Mouse (Mus musculus): ENCODE data around the gene Ccdc88b. TPM values are rescaled to one million over a fixed set of nuclear protein-coding genes. Genes with fewer than 3 reads are reported as not detected.

Gene Ccdc88b
- polyA plus RNA-seq, 1 experiment: 0.25 TPM

DNA sequence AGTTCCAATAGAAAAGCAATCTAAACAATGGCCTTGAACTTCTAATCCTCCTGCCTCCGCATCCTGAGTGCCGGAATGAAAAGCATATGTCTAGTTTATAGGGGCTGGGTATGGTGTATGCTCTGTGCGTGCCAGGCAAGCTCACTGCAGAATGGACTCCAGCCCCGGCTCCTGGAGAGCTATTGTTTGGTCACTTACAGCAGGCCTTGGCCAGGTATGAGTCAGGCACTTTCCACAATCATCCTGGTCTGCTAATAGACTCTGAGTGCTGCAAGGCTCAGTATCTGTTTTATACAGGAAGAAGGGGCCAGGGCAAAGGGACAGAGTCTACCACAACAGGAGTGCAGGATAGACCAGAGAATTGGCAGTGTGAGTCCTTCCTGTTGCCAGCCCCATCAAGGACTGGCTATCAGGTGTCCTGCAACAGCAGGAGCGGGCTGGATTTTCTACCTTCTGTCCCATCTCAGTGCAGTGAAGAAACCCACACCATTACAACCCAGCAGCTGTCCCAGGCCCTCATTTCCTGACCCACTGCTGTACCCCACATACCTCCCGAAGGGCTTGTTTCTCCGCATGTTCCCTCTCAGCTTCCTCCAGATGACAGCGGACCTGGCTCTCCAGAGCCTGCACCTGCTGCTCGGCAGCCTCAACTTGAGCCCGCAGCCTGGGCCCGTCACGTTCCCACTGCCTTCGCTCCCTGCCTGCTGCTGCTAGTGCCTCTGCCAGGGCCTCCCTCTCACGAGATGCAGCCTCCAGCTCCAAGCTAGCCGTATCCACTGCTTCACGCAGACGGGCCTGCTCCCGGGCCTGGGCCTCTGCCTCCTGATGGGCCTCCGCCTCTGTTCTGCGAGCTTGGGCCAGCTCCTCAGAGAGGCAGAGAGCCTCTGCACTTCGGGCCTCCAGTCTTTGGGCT lies 5.4 kb downstream of the Ccdc88b start:
- H3K36me3 ChIP-seq (ENCODE audit: control insufficient read depth): no peaks in the 10 kb centered on the region
- no peaks in the 10 kb centered on the region for H3K9me3 ChIP-seq (ENCODE audit: control insufficient read depth, low read length)
- H3K4me1 ChIP-seq (ENCODE audit: control insufficient read depth): peaks cover 22% of the 10 kb centered on the region
- H3K27me3 ChIP-seq (ENCODE audit: control insufficient read depth): peaks cover 20% of the 10 kb centered on the region
- no peak overlapping the region for H3K4me3 ChIP-seq (replicated peaks)
- no peak for TF ChIP-seq GATA1 (IDR thresholded peaks at IDR 0.05; ENCODE audit: low read length)
- no peak for TF ChIP-seq TAL1 (IDR thresholded peaks at IDR 0.05; ENCODE audit: low read length)

DNA sequence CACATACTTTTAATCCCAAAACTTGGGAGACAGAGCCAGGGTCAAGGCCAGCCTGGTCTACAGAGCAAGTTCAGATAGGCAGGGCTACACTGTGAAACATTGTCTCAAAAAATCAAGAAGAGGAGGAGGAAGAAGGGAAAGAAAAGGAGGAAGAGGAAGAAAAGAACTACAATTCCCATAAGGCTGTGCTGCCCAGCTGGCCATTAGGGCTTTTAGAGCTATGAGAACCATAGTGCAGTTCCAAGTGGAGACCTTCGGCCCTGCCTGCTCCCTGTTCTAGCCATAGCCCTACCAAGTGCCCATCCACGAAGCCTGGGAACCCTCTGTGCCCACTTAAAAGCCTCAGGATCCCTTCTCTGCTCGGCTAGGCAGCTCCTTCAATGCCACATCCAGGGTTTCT lies 6.5 kb downstream of the Ccdc88b start:
- H3K4me3 ChIP-seq (replicated peaks): no peak overlapping the region
- no peaks in the 10 kb centered on the region for H3K9me3 ChIP-seq (ENCODE audit: control insufficient read depth, low read length)
- no peaks in the 10 kb centered on the region for H3K36me3 ChIP-seq (ENCODE audit: control insufficient read depth)
- H3K27me3 ChIP-seq (ENCODE audit: control insufficient read depth): peaks cover 27% of the 10 kb centered on the region
- no peak for TF ChIP-seq TAL1 (IDR thresholded peaks at IDR 0.05; ENCODE audit: low read length)
- no peak for TF ChIP-seq GATA1 (IDR thresholded peaks at IDR 0.05; ENCODE audit: low read length)
- H3K4me1 ChIP-seq (ENCODE audit: control insufficient read depth): peaks cover 12% of the 10 kb centered on the region

DNA sequence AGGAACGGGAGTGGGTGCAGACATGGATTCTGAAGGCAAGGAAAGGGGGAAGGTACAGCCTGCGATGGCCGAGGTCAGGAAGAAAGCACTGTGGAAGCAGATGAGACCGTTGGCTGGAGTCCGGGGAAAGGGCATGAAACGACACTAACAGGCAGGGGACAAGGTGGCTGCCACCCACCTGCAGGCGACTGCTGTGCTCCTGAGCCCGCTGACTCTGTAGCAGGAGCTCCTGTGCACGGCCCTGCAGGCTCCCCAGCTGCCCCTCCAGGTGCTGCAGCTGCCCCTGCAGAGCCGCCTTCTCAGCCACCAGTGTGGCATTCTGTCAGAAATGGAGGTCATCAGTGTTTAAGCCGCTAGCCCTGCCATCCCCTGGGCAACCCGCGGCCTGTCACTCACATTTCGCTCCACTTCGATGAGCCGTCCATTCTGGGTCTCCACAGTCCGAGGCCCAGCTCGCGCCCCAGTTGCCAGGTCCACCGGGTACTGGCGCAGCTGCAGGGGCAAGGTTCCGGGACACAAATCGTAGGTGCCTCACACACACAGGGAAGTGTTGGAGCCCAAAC lies 8.4 kb downstream of the Ccdc88b start:
- peaks cover 26% of the 10 kb centered on the region; the same call in 1 of the 2 replicates for H3K27me3 ChIP-seq (ENCODE audit: control insufficient read depth)
- no peak for TF ChIP-seq TAL1 (IDR thresholded peaks at IDR 0.05; ENCODE audit: low read length)
- no peak for TF ChIP-seq GATA1 (IDR thresholded peaks at IDR 0.05; ENCODE audit: low read length)

DNA sequence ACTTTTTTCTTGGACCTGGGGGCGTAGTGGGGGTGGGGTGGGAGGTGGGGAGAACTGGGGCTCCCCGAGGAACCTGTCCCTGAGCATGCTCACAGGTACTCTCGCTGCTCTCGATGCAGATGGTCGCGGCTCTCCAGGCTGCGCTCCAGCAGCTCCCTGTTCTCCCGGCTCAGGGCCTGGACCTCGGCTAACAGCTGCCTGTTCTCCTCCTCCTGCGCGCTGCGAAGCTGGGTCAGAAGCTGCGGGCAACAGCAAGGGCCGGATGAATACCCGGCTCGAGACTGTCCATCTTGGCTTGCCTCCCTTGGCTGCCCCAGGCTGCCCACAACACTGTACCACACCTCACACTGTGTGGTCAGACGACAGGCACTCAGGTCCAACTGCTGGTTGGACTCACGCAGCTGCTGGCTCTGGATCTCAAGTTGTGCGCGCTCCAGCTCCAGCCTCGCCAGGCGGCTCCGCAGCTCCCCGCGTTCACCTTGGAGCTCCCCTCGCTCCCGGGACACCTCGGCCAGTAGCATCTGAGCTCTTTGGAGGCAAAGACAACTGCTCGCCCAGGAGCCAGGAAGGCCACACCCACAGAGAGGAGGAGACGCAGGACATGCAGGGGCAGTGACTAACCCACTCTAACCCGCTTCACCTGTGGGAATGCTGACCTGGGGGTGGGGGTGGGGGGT lies 10.0 kb downstream of the Ccdc88b start:
- no peaks in the 10 kb centered on the region for H3K36me3 ChIP-seq (ENCODE audit: control insufficient read depth)
- H3K4me3 ChIP-seq (replicated peaks): no peak overlapping the region
- no peaks in the 10 kb centered on the region; the same call in 1 of the 2 replicates for H3K4me1 ChIP-seq (ENCODE audit: control insufficient read depth)
- TF ChIP-seq TAL1 (IDR thresholded peaks at IDR 0.05; ENCODE audit: low read length): no peak
- no peak for TF ChIP-seq GATA1 (IDR thresholded peaks at IDR 0.05; ENCODE audit: low read length)
- H3K9me3 ChIP-seq (ENCODE audit: control insufficient read depth, low read length): no peaks in the 10 kb centered on the region
- peaks cover 28% of the 10 kb centered on the region; the same call in 1 of the 2 replicates for H3K27me3 ChIP-seq (ENCODE audit: control insufficient read depth)

More for the DNA sequence above, 8.4 kb downstream of the Ccdc88b start:
- no peaks in the 10 kb centered on the region for H3K9me3 ChIP-seq (ENCODE audit: control insufficient read depth, low read length)
- H3K4me3 ChIP-seq (replicated peaks): no peak overlapping the region
- no peaks in the 10 kb centered on the region; the same call in 1 of the 2 replicates for H3K4me1 ChIP-seq (ENCODE audit: control insufficient read depth)
- H3K36me3 ChIP-seq (ENCODE audit: control insufficient read depth): no peaks in the 10 kb centered on the region

DNA sequence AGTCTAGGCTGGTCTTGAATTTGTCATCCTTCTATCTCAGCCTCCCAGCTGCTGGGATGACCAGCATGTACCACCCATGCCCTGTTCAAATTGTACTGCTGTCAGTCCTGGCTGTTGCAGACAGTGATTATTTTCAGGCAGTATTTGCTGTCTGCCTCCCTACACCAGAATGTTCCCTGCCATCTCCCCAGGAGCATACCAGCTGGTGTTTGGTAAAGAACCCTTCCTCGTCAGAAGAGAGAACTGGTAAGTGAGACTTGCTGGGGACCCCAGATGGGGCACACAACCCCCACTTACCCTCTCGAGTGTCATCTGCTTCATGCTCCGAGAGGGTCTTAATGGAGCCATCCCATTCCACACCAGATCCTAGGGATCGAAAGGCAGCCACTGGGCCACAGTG lies 12.0 kb downstream of the Ccdc88b start:
- H3K4me1 ChIP-seq (ENCODE audit: control insufficient read depth): peaks cover 5% of the 10 kb centered on the region
- no peaks in the 10 kb centered on the region for H3K36me3 ChIP-seq (ENCODE audit: control insufficient read depth)
- no peaks in the 10 kb centered on the region for H3K9me3 ChIP-seq (ENCODE audit: control insufficient read depth, low read length)
- H3K4me3 ChIP-seq (replicated peaks): no peak overlapping the region
- TF ChIP-seq GATA1 (IDR thresholded peaks at IDR 0.05; ENCODE audit: low read length) (no peak), TAL1 (IDR thresholded peaks at IDR 0.05; ENCODE audit: low read length) (no peak)
- peaks cover 34% of the 10 kb centered on the region for H3K27me3 ChIP-seq (ENCODE audit: control insufficient read depth)

DNA sequence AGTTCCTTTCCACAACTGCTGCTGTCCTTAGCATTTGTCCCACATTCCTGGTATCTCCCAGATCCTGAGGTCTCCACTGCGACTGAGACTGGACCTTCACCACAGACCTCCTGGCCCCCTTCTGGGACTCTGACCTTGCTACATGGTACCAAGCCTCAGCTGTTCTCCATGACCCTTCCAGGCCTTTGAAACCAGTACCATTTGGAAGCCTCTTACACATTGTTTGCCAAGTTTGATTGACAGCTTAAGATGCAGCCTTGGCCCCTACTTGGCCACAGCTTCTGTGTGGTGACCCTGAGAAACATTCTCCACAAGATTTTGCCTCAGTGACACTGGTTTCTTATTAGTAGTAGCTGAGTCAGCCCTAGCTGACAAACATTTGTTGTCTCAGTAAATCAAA lies 15.7 kb downstream of the Ccdc88b start:
- TF ChIP-seq GATA1 (IDR thresholded peaks at IDR 0.05; ENCODE audit: low read length) (no peak), TAL1 (IDR thresholded peaks at IDR 0.05; ENCODE audit: low read length) (no peak)
- Histone ChIP-seq H3K9me3 (ENCODE audit: control insufficient read depth, low read length) (no peaks in the 10 kb centered on the region), H3K4me3 (replicated peaks) (no peak overlapping the region), H3K27me3 (ENCODE audit: control insufficient read depth) (peaks cover 39% of the 10 kb centered on the region), H3K36me3 (ENCODE audit: control insufficient read depth) (peaks cover 5% of the 10 kb centered on the region), H3K4me1 (ENCODE audit: control insufficient read depth) (peaks cover 25% of the 10 kb centered on the region)

DNA sequence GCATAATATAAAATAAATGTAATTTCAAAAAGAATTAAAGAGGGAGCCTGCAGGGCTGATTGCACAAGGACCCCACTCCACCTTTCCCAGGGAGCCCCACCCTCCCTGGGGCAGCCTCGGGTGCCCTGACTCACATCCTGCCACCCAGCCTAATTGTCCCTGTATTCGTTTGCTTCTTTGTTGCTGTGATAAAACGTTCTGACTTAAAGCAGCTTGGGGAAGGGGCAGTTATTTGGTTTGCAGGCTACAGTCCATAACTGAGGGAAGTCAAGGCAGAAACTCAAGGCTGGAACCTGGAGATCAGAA lies 16.8 kb downstream of the Ccdc88b start:
- Histone ChIP-seq H3K9me3 (ENCODE audit: control insufficient read depth, low read length) (no peaks in the 10 kb centered on the region), H3K4me1 (ENCODE audit: control insufficient read depth) (peaks cover 25% of the 10 kb centered on the region), H3K36me3 (ENCODE audit: control insufficient read depth) (peaks cover 12% of the 10 kb centered on the region), H3K4me3 (replicated peaks) (no peak overlapping the region), H3K27me3 (ENCODE audit: control insufficient read depth) (peaks cover 33% of the 10 kb centered on the region)
- TF ChIP-seq TAL1 (IDR thresholded peaks at IDR 0.05; ENCODE audit: low read length) (no peak), GATA1 (IDR thresholded peaks at IDR 0.05; ENCODE audit: low read length) (no peak)

DNA sequence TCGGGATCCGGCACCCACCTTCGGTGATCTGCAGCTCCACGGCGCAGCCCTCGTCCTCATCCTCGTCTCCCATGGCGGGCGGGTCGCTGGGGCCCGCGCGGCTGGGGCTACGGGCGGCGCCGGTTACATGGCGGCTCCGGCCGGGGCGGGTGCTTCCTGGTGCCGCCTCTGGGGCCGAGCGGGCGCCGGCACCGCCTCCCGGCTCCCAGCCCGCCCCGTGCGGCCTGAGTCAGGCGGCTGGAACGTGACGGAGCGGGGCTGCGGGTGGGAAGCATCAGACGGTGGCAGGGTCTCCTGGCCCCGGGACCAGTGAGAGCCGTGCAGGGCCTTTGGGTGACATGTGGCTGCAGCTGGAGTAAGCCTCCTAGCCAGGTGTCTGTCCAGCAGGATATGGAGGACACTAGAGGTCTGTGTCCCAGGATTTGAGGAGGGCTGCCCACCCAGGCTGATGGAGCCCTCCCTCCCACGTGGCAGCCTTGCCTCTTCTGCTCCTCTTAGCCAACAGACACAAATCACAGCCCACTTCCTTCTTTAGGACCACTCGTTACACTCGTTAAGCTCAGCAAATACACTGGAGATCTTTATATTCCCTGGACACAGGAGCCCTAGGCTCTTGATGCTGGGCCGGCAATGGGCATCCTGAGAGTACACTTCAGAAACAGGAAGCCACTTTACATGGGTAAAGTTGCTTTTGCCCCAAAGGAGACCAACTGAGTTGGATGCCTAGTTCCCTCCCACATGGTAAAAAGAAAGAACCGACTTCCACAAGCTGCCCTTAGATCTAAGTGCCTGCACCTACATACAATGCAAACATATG lies 17.3 kb downstream of the Ccdc88b start, which contains the start of gene Rps6ka4:
Rps6ka4 (minus strand) TSS at position 162 of the 817 bp plus-strand sequence.
- Histone ChIP-seq H3K9me3 (ENCODE audit: control insufficient read depth, low read length) (no peaks in the 10 kb centered on the region), H3K36me3 (ENCODE audit: control insufficient read depth) (peaks cover 12% of the 10 kb centered on the region), H3K27me3 (ENCODE audit: control insufficient read depth) (peaks cover 33% of the 10 kb centered on the region), H3K4me1 (ENCODE audit: control insufficient read depth) (peaks cover 25% of the 10 kb centered on the region), H3K4me3 (replicated peaks) (peak within 1 kb of the TSS; percentile 68)
- TF ChIP-seq GATA1 (IDR thresholded peaks at IDR 0.05; ENCODE audit: low read length) (no peak), TAL1 (IDR thresholded peaks at IDR 0.05; ENCODE audit: low read length) (no peak)
